In the genomic region with DNA sequence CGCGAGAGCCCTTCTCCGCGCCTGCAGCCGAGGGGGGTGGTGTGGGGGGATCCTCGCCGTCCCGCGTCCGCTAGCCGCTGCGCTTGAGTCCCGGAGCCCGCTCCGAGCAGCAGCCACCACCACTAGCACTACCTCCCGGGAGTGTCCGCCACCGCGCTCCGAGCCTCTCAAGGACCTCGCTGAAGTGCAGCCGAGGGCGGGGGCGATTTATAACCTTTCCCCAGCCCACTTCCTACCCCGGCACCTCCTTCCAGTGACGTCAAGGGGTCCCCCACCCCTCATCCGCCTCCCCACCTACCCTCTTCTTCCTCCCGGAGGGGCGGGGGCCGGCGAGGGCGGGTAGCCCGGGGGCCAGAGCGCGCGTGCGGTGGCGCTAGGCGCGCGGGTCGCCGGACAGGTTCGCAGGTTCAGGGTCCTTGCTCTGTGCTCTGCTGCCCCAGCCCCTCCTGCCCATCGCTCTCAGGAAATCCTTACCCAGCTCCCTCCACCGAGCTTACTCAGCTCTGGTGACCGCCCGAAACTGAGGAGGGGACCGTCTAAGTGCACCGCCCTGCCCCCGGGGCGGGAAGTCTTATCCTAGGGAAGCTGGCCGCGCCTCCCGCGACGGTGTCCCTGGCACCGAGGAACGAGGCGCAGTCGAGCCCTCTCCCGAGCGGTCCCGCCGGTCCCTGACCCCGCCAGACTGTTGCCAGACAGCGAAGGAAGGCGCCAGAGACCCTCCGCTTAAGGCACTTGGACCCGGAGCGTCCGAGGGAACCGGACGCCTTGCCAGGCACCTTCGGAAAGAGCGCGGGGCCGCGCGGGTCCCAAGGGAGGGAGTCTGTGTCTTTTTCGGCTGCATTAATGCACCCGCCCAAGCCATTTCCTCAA, we compare ENCODE assay signal across 8 mouse cellular contexts. TPM values are rescaled to one million over a fixed set of nuclear protein-coding genes. Genes with fewer than 3 reads are reported as not detected.
DNase-seq lines count a peak whose midpoint lies in the region; ATAC-seq and TF ChIP-seq lines count a peak whose summit lies in the region.

A gene (minus strand): TSS at position 181 of the 870 bp plus-strand sequence.

- WGBS in kidney, adult 2 months = 1% methylated on average over 82 of the region's 82 CpGs
- 2% methylated on average over 82 of the region's 82 CpGs for WGBS in liver, adult 2 months

- H3K9ac ChIP-seq in liver, adult 2 months (ENCODE audit: low read depth, low read length) = peak within 1 kb of the TSS; percentile 84

- H3K79me2 ChIP-seq in liver, adult 2 months (ENCODE audit: control insufficient read depth, insufficient read depth, low read length) = no peaks in the 10 kb centered on the region

- TF ChIP-seq POLR2A in kidney, adult 2 months (IDR thresholded peaks at IDR 0.05; ENCODE audit: low read depth, low read length) = peak; percentile 68
- TF ChIP-seq POLR2A in liver, adult 2 months (IDR thresholded peaks at IDR 0.05; ENCODE audit: extremely low read depth, insufficient read depth, low read length) = 0 out of 2 replicates have a peak, but pooled peaks have one; percentile 47

- peaks cover 3% of the 10 kb centered on the region; the same call in 1 of the 2 replicates for H3K27me3 ChIP-seq in kidney, adult 2 months (replicated peaks; ENCODE audit: control insufficient read depth, insufficient read depth, low read length)
- H3K27me3 ChIP-seq in liver, adult 2 months (ENCODE audit: control insufficient read depth, insufficient read depth, low read length) = peaks cover 18% of the 10 kb centered on the region

- no peak for DNase-seq in left cerebral cortex, adult 18-20 months (ENCODE audit: low spot score in 2 of 2)
- DNase-seq in left cerebral cortex, adult 11 months (ENCODE audit: low spot score) = no peak
- DNase-seq in embryo, embryonic 11 days = peak; percentile 47
- DNase-seq in heart, adult 8-10 months (ENCODE audit: low spot score) = peak; percentile 86
- peak; percentile 88 for DNase-seq in kidney, adult 2 months
- DNase-seq in liver, adult 2 months (ENCODE audit: extremely low read depth, low read depth, low spot score) = no peak
- DNase-seq in adipocyte (ENCODE audit: low spot score) = no peak

- H3K36me3 ChIP-seq in kidney, adult 2 months (ENCODE audit: control insufficient read depth, insufficient read depth, low read length) = no peaks in the 10 kb centered on the region
- H3K36me3 ChIP-seq in liver, adult 2 months (ENCODE audit: control insufficient read depth, insufficient read depth, low read length) = no peaks in the 10 kb centered on the region

- no peaks in the 10 kb centered on the region for H3K4me1 ChIP-seq in kidney, adult 2 months (ENCODE audit: control insufficient read depth, insufficient read depth, low read length)
- H3K4me1 ChIP-seq in liver, adult 2 months (ENCODE audit: control insufficient read depth, insufficient read depth, low read length) = peaks cover 3% of the 10 kb centered on the region

- peak within 1 kb of the TSS; percentile 93 for H3K27ac ChIP-seq in kidney, adult 2 months (ENCODE audit: insufficient read depth, low read depth, low read length)
- peak within 1 kb of the TSS; percentile 66 for H3K27ac ChIP-seq in liver, adult 2 months (replicated peaks; ENCODE audit: insufficient read depth, low read depth, low read length)

- H3K4me3 ChIP-seq in kidney, adult 2 months (ENCODE audit: insufficient read depth, low read depth, low read length) = peak within 1 kb of the TSS; percentile 71
- H3K4me3 ChIP-seq in liver, adult 2 months (ENCODE audit: insufficient read depth, low read depth, low read length) = peak within 1 kb of the TSS; percentile 60

- 0 out of 2 replicates have a peak, but pooled peaks have one; percentile 15 for ATAC-seq in monocyte, adult 5-6 weeks (replicated peaks; ENCODE audit: insufficient number of reproducible peaks, low FRiP score, low TSS enrichment, poor library complexity, severe bottlenecking)

- no peak for TF ChIP-seq CTCF in kidney, adult 2 months (conservative IDR thresholded peaks at IDR 0.05; ENCODE audit: insufficient read depth, insufficient read length, low read depth, low read length)
- TF ChIP-seq CTCF in liver, adult 2 months (IDR thresholded peaks at IDR 0.05; ENCODE audit: low read depth, low read length) = no peak

RNA-seq across cellular contexts. Expression of the gene that starts here (rescaled TPM):
- 10 to 100 TPM; 32.8 to 35.4 TPM for total RNA-seq in left cerebral cortex, adult 18-20 months (2021)
- total RNA-seq in heart, adult 8-10 months (2022) = 10 to 100 TPM; 69.6 to 80.3 (median 73.2) TPM
- polyA plus RNA-seq in kidney, adult 2 months (2012; rRNA removed) = 14.9 and 17.5 TPM in 2 replicates
- total RNA-seq in liver, adult 2 months (2014; rRNA removed) = 4.8 and 6.2 TPM in 2 replicates
- polyA plus RNA-seq in liver, adult 2 months (2012; rRNA removed) = 1.2 and 1.3 TPM in 2 replicates
- 15.4 to 20.2 TPM (median 18.7 TPM) in 3 replicates for total RNA-seq in monocyte, adult 5-6 weeks (2017)

Comparison
In these comparisons a context has a peak if more than half of its experiments do, and no peak if none do; other contexts are left out.
1. DNase-seq: peak in embryo, embryonic 11 days (single experiment), heart, adult 8-10 months (single experiment) and kidney, adult 2 months (single experiment); none in left cerebral cortex, adult 18-20 months (0 of 2), left cerebral cortex, adult 11 months (single experiment), liver, adult 2 months (single experiment) and adipocyte (single experiment).